Mouse (Mus musculus) adrenal gland, adult 8-10 months (tissue): ENCODE results near the gene Krtcap2. TPM values are rescaled to one million over a fixed set of nuclear protein-coding genes. Genes with fewer than 3 reads are reported as not detected.
A peak's percentile ranks its signal among the peaks of the same experiment; 100 is the strongest.

Source experiments
- DNase-seq: peaks from one replicate; pipeline ENCODE4 v3.0.0; 2022
- total RNA-seq, 4 experiments: library from RNA; stranded (reverse); gene quantifications; 2 replicates each; pipeline ENCODE4 v1.2.4; 2022

Krtcap2 gene
- total RNA-seq, 4 experiments from 2014 or later = 131 to 144 (median 135) TPM

GRCm38 (mm10) chr3:89250435-89251040, 4.8 kb downstream of the Krtcap2 start:
- no peak for DNase-seq

GRCm38 (mm10) chr3:89251365-89251895, 5.7 kb downstream of the Krtcap2 start:
- DNase-seq = no peak

GRCm38 (mm10) chr3:89254994-89255393, 9.2 kb downstream of the Krtcap2 start:
- no peak for DNase-seq

- no peak for DNase-seq
Measured at GRCm38 (mm10) chr3:89256177-89256576, 10.4 kb downstream of the Krtcap2 start.

DNA sequence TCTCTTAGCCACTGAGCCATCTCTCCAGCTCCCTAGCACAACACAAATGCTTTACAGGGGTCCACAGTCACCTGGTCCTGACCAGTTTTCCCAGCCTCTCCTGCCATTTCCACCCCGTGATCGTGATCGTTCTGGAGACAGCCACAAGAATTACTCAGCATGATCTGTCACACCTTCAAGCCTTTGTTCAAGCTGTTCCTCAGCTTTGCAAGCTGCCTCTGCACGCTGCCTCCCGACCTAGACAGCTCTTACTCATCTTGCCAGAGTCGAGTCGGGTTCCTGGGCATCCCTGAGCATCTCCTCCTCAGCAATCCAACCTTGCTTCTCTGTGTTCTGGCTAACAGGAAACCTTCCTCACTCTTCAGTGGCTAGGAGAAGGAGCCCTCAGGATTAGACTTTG, 13.3 kb downstream of the Krtcap2 start, which contains the start of gene Dpm3:
Gene Dpm3, plus strand, starts transcription at position 283 of the 400 bp plus-strand sequence.
- DNase-seq = no peak

DNA sequence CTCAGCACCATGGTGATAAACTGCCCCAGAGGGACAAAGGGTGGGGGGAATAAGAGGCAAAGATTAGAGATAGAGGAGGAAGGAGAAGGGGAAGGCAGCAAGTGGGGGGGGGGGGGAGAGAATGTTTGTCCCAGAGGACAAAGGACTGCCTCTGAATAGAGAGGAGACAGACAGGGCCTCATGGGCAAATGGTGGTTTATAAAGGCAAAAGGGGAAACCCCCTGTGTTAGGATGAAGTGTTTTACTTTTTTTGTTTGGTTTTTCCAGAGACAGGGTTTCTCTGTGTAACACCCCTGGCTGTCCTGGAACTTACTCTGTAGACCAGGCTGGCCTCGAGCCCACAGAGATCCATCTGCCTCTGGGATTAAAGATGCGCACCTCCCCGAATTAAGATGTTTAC, 14.4 kb downstream of the Krtcap2 start:
- no peak for DNase-seq

- DNase-seq = no peak
Measured at GRCm38 (mm10) chr3:89262417-89262816, 16.7 kb downstream of the Krtcap2 start.

- peak; percentile 73 for DNase-seq
Measured at GRCm38 (mm10) chr3:89266439-89266893, 20.7 kb downstream of the Krtcap2 start.

DNA sequence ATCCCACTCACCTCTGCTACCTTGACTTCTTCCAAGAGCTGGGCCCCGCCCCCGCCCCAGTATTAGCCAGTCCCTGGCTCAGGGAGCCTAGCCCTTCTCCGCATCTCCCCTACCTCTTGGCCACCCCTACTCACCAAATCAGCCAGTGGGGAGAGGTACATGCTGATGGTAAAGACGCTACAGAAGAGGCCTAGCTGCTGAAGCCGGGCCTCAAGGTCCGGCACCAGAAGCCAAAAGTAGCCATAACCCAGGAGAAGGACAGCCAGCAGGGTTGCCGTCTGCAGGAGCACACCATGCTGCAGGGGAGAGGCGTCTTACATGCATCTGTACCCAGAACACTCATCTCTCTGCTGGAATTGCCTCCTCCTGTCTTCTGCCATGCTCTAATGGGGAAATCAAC, 23.1 kb downstream of the Krtcap2 start:
- no peak for DNase-seq

- DNase-seq = peak; percentile 76
Measured at GRCm38 (mm10) chr3:89270051-89270755, 24.4 kb downstream of the Krtcap2 start, which contains the start of gene Slc50a1. Gene Slc50a1 (minus strand): TSS chr3:89270570.

- no peak for DNase-seq
Measured at GRCm38 (mm10) chr3:89270891-89271290, 25.1 kb downstream of the Krtcap2 start.

DNA sequence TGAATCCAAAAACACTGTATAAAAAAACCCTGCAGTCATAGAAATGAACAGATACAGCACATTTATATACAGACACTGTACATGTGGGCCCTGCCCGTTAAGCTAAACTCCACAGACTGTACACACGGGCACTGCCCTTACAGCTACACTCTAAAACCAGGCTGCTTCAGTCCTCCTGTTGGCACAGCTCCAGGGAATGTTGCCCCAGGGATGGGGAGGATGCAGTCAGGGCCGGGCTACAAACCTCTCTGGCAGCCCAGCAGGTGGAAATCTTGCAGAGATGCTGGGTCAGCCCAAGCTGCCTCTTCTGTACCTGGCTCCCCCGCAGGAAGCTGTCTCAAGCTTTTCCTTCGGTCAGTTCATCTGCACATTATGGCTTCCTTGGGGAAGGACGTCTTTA, 26.0 kb downstream of the Krtcap2 start:
- no peak for DNase-seq

GRCm38 (mm10) chr3:89276061-89276460, 30.3 kb downstream of the Krtcap2 start:
- no peak for DNase-seq

GRCm38 (mm10) chr3:89277281-89278021, 31.7 kb downstream of the Krtcap2 start:
- no peak for DNase-seq

GRCm38 (mm10) chr3:89278107-89278506, 32.3 kb downstream of the Krtcap2 start:
- DNase-seq = peak; percentile 52

- no peak for DNase-seq
Measured at GRCm38 (mm10) chr3:89278643-89279042, 32.9 kb downstream of the Krtcap2 start.

DNA sequence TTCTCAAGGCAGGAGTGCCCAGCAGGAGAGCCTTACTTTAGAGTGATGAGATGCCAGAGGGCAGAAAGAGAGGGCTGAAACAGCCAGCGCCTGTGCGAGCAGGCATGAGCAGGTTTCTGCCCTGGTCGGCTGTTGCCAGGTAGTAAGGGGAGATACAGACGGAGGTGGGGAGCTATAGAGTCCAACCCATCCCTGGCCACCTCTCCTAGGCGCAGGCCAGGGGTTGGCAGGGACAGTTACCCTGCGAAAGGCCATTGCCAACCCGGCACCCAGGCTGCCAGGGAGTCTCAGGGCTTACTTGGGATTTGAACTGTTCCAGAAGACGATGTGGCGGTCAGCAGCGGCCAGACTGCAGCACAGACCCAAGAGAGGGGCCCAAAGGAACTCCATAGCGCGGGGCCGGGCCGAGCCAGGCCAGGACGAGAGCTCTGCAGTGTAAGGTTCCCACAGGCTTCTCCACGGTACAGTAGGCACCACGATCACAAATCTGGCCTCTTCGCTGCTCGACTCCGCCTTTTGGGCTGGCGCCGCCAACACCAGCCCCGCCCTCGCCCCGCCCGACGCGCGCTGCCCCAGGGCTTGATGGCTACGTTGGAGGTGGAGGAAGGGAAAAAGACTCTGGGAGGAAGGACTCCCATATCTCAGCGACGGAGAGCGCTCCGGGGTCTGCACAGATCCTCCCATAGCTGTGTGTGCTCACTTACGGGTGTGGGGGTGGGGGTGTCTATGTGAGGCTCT, 33.6 kb downstream of the Krtcap2 start:
- peak; percentile 82 for DNase-seq

DNA sequence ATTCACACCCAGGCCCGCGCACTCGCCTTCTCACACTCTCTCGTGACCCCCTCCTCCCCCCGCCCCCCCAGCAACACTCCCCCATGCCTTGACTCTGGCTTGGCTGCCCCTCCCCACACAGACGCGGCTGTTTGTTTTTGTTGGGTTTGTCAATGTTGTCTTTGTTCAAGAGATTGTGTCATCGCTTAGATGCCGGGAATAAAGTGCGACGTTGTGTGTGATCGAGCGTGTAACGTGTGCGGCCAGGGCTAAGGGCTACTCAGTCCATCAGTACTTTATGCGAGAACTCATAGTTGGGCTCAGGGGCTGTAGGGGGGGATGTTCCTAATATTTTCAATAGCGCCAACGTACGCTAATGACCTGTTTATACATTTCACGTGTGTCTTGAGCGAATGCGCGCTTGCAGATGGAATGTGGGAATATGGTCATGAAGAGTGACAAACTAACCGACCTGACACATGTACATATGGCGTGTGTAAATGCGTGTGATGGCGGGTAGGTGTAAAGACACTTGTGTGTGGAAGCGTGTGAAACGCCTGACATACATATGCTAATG, 34.4 kb downstream of the Krtcap2 start:
- DNase-seq = no peak

DNA sequence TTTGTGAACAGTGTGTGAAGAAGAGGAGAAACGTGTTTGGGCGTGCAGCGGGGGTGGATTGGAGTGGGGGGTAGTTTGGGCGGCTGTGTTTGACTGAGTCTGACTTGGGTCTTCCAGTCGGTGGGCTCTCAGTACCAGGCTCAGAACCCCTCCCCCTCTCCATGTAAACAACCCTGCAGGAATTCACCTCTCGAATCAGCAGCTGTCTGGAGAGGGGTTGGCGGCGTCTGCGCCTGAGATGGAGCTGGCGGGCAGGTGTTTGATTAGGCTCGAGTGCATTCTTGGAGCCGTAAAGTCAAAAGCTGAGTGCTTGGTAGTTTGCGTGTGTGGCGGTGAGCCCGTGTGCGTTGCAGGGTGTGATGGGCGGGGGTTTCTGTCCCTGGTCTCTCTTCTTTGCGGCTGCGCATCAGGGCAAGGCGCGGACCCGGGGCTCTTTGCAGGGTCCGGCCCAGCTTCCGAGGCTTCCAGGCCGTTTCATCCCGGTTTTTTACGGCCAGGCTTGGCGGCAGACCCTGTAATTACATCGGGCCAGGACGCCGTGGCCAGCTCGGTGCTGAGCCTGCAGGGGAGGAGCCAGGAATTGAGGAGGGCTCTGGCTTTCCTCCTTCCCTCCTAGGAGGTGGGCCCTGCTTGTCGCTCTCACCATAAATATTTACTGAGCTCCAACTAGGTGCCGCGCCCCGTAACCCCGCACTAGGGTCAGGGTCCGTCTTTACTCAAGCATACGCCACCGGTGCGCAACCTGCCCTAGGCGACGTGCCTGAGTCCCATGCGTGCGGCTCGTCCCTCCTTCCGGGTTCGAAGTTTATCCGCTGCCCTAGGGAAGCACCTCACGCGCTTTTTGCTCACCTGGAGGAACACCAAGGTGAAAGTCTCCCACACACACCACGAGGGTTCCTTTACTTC, 35.1 kb downstream of the Krtcap2 start, which contains the start of gene Efna1:
Gene Efna1, minus strand, starts transcription at position 537 of the 906 bp plus-strand sequence.
- peak; percentile 50 for DNase-seq

GRCm38 (mm10) chr3:89281579-89282290, 36.0 kb downstream of the Krtcap2 start:
- DNase-seq = peak; percentile 73
